Mouse (Mus musculus): Measurements from ENCODE around the gene Ripor2. TPM values are rescaled to one million over a fixed set of nuclear protein-coding genes. Genes with fewer than 3 reads are reported as not detected.

Ripor2 gene
- polyA plus RNA-seq, 1 experiment from 2014 or later = 3.1 TPM

- Histone ChIP-seq H3K36me3 (replicated peaks) (no peaks in the 10 kb centered on the region), H3K9ac (no peak overlapping the region), H3K4me3 (replicated peaks) (no peak overlapping the region), H3K27ac (replicated peaks) (no peak overlapping the region), H3K27me3 (no peaks in the 10 kb centered on the region), H3K4me1 (replicated peaks) (no peaks in the 10 kb centered on the region), H3K4me2 (no peak overlapping the region), H3K9me3 (replicated peaks) (no peaks in the 10 kb centered on the region)
- 37% methylated on average over 7 of the region's 7 CpGs for whole genome bisulfite sequencing (ENCODE audit: insufficient replicate concordance)
- ATAC-seq (ENCODE audit: insufficient read depth) = no peak
Observed at GRCm38 (mm10) chr13:24776146-24776844, 194.3 kb downstream of the Ripor2 start.

- 56% methylated on average over 2 of the region's 2 CpGs for WGBS (ENCODE audit: insufficient replicate concordance)
- no peak overlapping the region for H3K9ac ChIP-seq
Observed at GRCm38 (mm10) chr13:24778026-24778425, 196.0 kb downstream of the Ripor2 start.

GRCm38 (mm10) chr13:24778706-24779380, 196.9 kb downstream of the Ripor2 start:
- Histone ChIP-seq H3K36me3 (replicated peaks) (no peaks in the 10 kb centered on the region), H3K4me2 (no peak overlapping the region), H3K27ac (replicated peaks) (no peak overlapping the region), H3K9me3 (replicated peaks) (no peaks in the 10 kb centered on the region), H3K27me3 (no peaks in the 10 kb centered on the region), H3K9ac (no peak overlapping the region), H3K4me1 (replicated peaks) (no peaks in the 10 kb centered on the region), H3K4me3 (replicated peaks) (no peak overlapping the region)
- ATAC-seq (ENCODE audit: insufficient read depth) = no peak
- 41% methylated on average over 8 of the region's 8 CpGs for WGBS (ENCODE audit: insufficient replicate concordance)

More at GRCm38 (mm10) chr13:24778026-24778425, 196.0 kb downstream of the Ripor2 start:
- Histone ChIP-seq H3K36me3 (replicated peaks) (no peaks in the 10 kb centered on the region), H3K27me3 (no peaks in the 10 kb centered on the region), H3K4me2 (no peak overlapping the region), H3K4me3 (replicated peaks) (no peak overlapping the region), H3K4me1 (replicated peaks) (no peaks in the 10 kb centered on the region), H3K9me3 (replicated peaks) (no peaks in the 10 kb centered on the region), H3K27ac (replicated peaks) (no peak overlapping the region)
- no peak for ATAC-seq (ENCODE audit: insufficient read depth)

GRCm38 (mm10) chr13:24781916-24782315, 199.9 kb downstream of the Ripor2 start:
- WGBS (ENCODE audit: insufficient replicate concordance) = 51% methylated on average over 5 of the region's 5 CpGs
- no peak for ATAC-seq (ENCODE audit: insufficient read depth)
- H3K4me3 ChIP-seq (replicated peaks) = no peak overlapping the region

More at GRCm38 (mm10) chr13:24781916-24782315, 199.9 kb downstream of the Ripor2 start:
- no peak overlapping the region for H3K27ac ChIP-seq (replicated peaks)
- H3K4me2 ChIP-seq = no peak overlapping the region
- no peaks in the 10 kb centered on the region for H3K27me3 ChIP-seq
- no peaks in the 10 kb centered on the region for H3K9me3 ChIP-seq (replicated peaks)
- no peak overlapping the region for H3K9ac ChIP-seq
- no peaks in the 10 kb centered on the region for H3K4me1 ChIP-seq (replicated peaks)
- no peaks in the 10 kb centered on the region for H3K36me3 ChIP-seq (replicated peaks)

Other genes with a start within 250 kb of the Ripor2 start
- not detected in 2 replicates for gene Armh2, start 159.0 kb downstream of the Ripor2 start, polyA plus RNA-seq (2015; fragmentation: Nextera tagmentation; extraction: Ambion mirVana)
- gene Gmnn, start 179.7 kb downstream of the Ripor2 start, polyA plus RNA-seq (2015; fragmentation: Nextera tagmentation; extraction: Ambion mirVana) = 95.4 and 113 TPM in 2 replicates
- gene BC005537, start 219.5 kb downstream of the Ripor2 start, polyA plus RNA-seq (2015; fragmentation: Nextera tagmentation; extraction: Ambion mirVana) = 8.3 and 11.3 TPM in 2 replicates
- 50.0 and 55.1 TPM in 2 replicates for gene Acot13, start 249.4 kb downstream of the Ripor2 start, polyA plus RNA-seq (2015; fragmentation: Nextera tagmentation; extraction: Ambion mirVana)
- gene Tdp2, start 249.5 kb downstream of the Ripor2 start, polyA plus RNA-seq (2015; fragmentation: Nextera tagmentation; extraction: Ambion mirVana) = 20.4 and 23.2 TPM in 2 replicates